14 mouse cellular contexts compared by ENCODE assay signal in genomic region chr2:74667191-74667841, GRCm38 (mm10). TPM values are rescaled to one million over a fixed set of nuclear protein-coding genes. Genes with fewer than 3 reads are reported as not detected.
DNase-seq lines count a peak whose midpoint lies in the region; ATAC-seq and TF ChIP-seq lines count a peak whose summit lies in the region.
"Had no signal": no experiment of that assay in that cellular context is flagged by ENCODE, and none has a peak within 500 bp of the region (broad histone marks: within the 10 kb centered on the region; RNA-seq: fewer than 3 reads in every experiment).

No protein-coding gene starts in this region.

- no peak overlapping the region for H3K4me2 ChIP-seq in hindbrain, embryonic 12.5 days (replicated peaks)
- H3K4me2 ChIP-seq in hindbrain, postnatal 0 days (ENCODE audit: low read depth, low read length): no peak overlapping the region
- H3K4me2 ChIP-seq in midbrain, embryonic 12.5 days (replicated peaks): no peak overlapping the region
- H3K4me2 ChIP-seq in midbrain, postnatal 0 days (ENCODE audit: low read depth, low read length, poor library complexity, severe bottlenecking): no peak overlapping the region
- H3K4me2 ChIP-seq in intestine, postnatal 0 days (replicated peaks; ENCODE audit: low read depth): no peak overlapping the region
- H3K4me2 ChIP-seq in stomach, postnatal 0 days (replicated peaks; ENCODE audit: low read depth): no peak overlapping the region; the same call in 1 of the 2 replicates

- H3K4me1 ChIP-seq in hindbrain, embryonic 12.5 days: peaks cover 10% of the 10 kb centered on the region
- H3K4me1 ChIP-seq in hindbrain, postnatal 0 days (ENCODE audit: insufficient read depth, low read length): no peaks in the 10 kb centered on the region
- peaks cover 11% of the 10 kb centered on the region for H3K4me1 ChIP-seq in midbrain, embryonic 12.5 days
- H3K4me1 ChIP-seq in midbrain, postnatal 0 days (ENCODE audit: insufficient read depth, low read length): peaks cover 3% of the 10 kb centered on the region; the same call in 1 of the 2 replicates
- H3K4me1 ChIP-seq in intestine, postnatal 0 days (replicated peaks; ENCODE audit: control insufficient read depth, insufficient read depth, low read length): 0 out of 2 replicates have a peak, but pooled peaks cover 3% of the 10 kb centered on the region
- H3K4me1 ChIP-seq in stomach, postnatal 0 days (replicated peaks; ENCODE audit: control insufficient read depth, insufficient read depth): no peaks in the 10 kb centered on the region

- no peak for TF ChIP-seq EP300 in stomach, postnatal 0 days (optimal IDR thresholded peaks at IDR 0.05)

- H3K9me3 ChIP-seq in hindbrain, embryonic 12.5 days (replicated peaks): no peaks in the 10 kb centered on the region
- H3K9me3 ChIP-seq in hindbrain, postnatal 0 days (ENCODE audit: low read length): no peaks in the 10 kb centered on the region
- no peaks in the 10 kb centered on the region for H3K9me3 ChIP-seq in midbrain, embryonic 12.5 days
- H3K9me3 ChIP-seq in midbrain, postnatal 0 days (ENCODE audit: low read length): no peaks in the 10 kb centered on the region
- no peaks in the 10 kb centered on the region for H3K9me3 ChIP-seq in intestine, postnatal 0 days (ENCODE audit: control insufficient read depth)
- no peaks in the 10 kb centered on the region for H3K9me3 ChIP-seq in stomach, postnatal 0 days (ENCODE audit: control insufficient read depth, low read length)

- H3K4me3 ChIP-seq in hindbrain, embryonic 12.5 days: 0 out of 2 replicates have a peak overlapping the region, but pooled peaks have one; percentile 27
- H3K4me3 ChIP-seq in hindbrain, postnatal 0 days (ENCODE audit: low read length): no peak overlapping the region
- H3K4me3 ChIP-seq in midbrain, embryonic 12.5 days: peak overlapping the region; percentile 39; the same call in 1 of the 2 replicates
- no peak overlapping the region for H3K4me3 ChIP-seq in midbrain, postnatal 0 days (ENCODE audit: low read depth, low read length)
- peak overlapping the region; percentile 42; the same call in 1 of the 2 replicates for H3K4me3 ChIP-seq in intestine, postnatal 0 days (ENCODE audit: low read depth, low read length)
- H3K4me3 ChIP-seq in stomach, postnatal 0 days (ENCODE audit: low read depth, low read length): peak overlapping the region; percentile 32; the same call in 1 of the 2 replicates

- no peaks in the 10 kb centered on the region for H3K36me3 ChIP-seq in hindbrain, embryonic 12.5 days
- H3K36me3 ChIP-seq in hindbrain, postnatal 0 days (ENCODE audit: insufficient read depth, low read length): no peaks in the 10 kb centered on the region
- H3K36me3 ChIP-seq in midbrain, embryonic 12.5 days: no peaks in the 10 kb centered on the region
- no peaks in the 10 kb centered on the region for H3K36me3 ChIP-seq in midbrain, postnatal 0 days (ENCODE audit: insufficient read depth, low read length)
- H3K36me3 ChIP-seq in intestine, postnatal 0 days (ENCODE audit: control insufficient read depth, insufficient read depth): no peaks in the 10 kb centered on the region
- no peaks in the 10 kb centered on the region for H3K36me3 ChIP-seq in stomach, postnatal 0 days (ENCODE audit: control insufficient read depth, insufficient read depth, low read length)

- no peak overlapping the region for H3K9ac ChIP-seq in hindbrain, embryonic 12.5 days
- no peak overlapping the region for H3K9ac ChIP-seq in hindbrain, postnatal 0 days (replicated peaks; ENCODE audit: low read length)
- H3K9ac ChIP-seq in midbrain, embryonic 12.5 days (replicated peaks): no peak overlapping the region
- no peak overlapping the region for H3K9ac ChIP-seq in midbrain, postnatal 0 days (replicated peaks; ENCODE audit: low read length, poor library complexity, severe bottlenecking)
- no peak overlapping the region for H3K9ac ChIP-seq in intestine, postnatal 0 days (ENCODE audit: low read depth, low read length)
- H3K9ac ChIP-seq in stomach, postnatal 0 days (ENCODE audit: low read length): no peak overlapping the region

- H3K27me3 ChIP-seq in hindbrain, embryonic 12.5 days: peaks cover 96% of the 10 kb centered on the region
- peaks cover 92% of the 10 kb centered on the region for H3K27me3 ChIP-seq in hindbrain, postnatal 0 days (ENCODE audit: insufficient read depth, low read length)
- peaks cover 94% of the 10 kb centered on the region for H3K27me3 ChIP-seq in midbrain, embryonic 12.5 days
- H3K27me3 ChIP-seq in midbrain, postnatal 0 days (ENCODE audit: insufficient read depth, low read length): peaks cover 89% of the 10 kb centered on the region
- peaks cover 96% of the 10 kb centered on the region for H3K27me3 ChIP-seq in intestine, postnatal 0 days (replicated peaks; ENCODE audit: control insufficient read depth, insufficient read depth, low read length)
- peaks cover 49% of the 10 kb centered on the region; the same call in 1 of the 2 replicates for H3K27me3 ChIP-seq in stomach, postnatal 0 days (ENCODE audit: control insufficient read depth, insufficient read depth, low read length)
- H3K27me3 ChIP-seq: CH12.LX had no signal

- ATAC-seq in hindbrain, embryonic 12.5 days (ENCODE audit: low FRiP score): no peak
- ATAC-seq in hindbrain, postnatal 0 days: no peak
- no peak for ATAC-seq in midbrain, embryonic 12.5 days (ENCODE audit: low FRiP score, low read depth)
- ATAC-seq in midbrain, postnatal 0 days (ENCODE audit: low FRiP score): no peak
- no peak for ATAC-seq in intestine, postnatal 0 days
- no peak for ATAC-seq in stomach, postnatal 0 days (ENCODE audit: low FRiP score, low TSS enrichment)
- ATAC-seq: activated CD4-positive, CD25-positive, alpha-beta regulatory T cell, adult 4 months had no signal

- TF ChIP-seq CTCF in hindbrain, postnatal 0 days (IDR thresholded peaks at IDR 0.05; ENCODE audit: low read depth): no peak
- TF ChIP-seq CTCF in midbrain, postnatal 0 days (IDR thresholded peaks at IDR 0.05): no peak
- no peak for TF ChIP-seq CTCF in intestine, postnatal 0 days (IDR thresholded peaks at IDR 0.05; ENCODE audit: low read depth)
- TF ChIP-seq CTCF in stomach, postnatal 0 days (IDR thresholded peaks at IDR 0.05; ENCODE audit: low read depth): no peak

- H3K27ac ChIP-seq in hindbrain, embryonic 12.5 days: no peak overlapping the region
- H3K27ac ChIP-seq in hindbrain, postnatal 0 days: no peak overlapping the region
- H3K27ac ChIP-seq in midbrain, embryonic 12.5 days (replicated peaks): no peak overlapping the region
- H3K27ac ChIP-seq in midbrain, postnatal 0 days (ENCODE audit: low read depth, low read length): no peak overlapping the region
- no peak overlapping the region for H3K27ac ChIP-seq in intestine, postnatal 0 days (ENCODE audit: low read depth, low read length)
- H3K27ac ChIP-seq in stomach, postnatal 0 days (replicated peaks): no peak overlapping the region

- DNase-seq in hindbrain, postnatal 0 days (ENCODE audit: low spot score): no peak
- no peak for DNase-seq in midbrain, postnatal 0 days (ENCODE audit: low spot score)
- no peak for DNase-seq in stomach, postnatal 0 days (ENCODE audit: low spot score)
- no peak for DNase-seq in cerebellum, adult 9-10 months
- no peak for DNase-seq in layer of hippocampus, postnatal 25 days (ENCODE audit: extremely low spot score in 1 of 2, low spot score in 1 of 2)

- WGBS in hindbrain, embryonic 12.5 days: 1% methylated on average over 36 of the region's 36 CpGs
- 2% methylated on average over 36 of the region's 36 CpGs for WGBS in hindbrain, postnatal 0 days
- under 1% methylated on average over 35 of the region's 36 CpGs for WGBS in midbrain, embryonic 12.5 days
- WGBS in midbrain, postnatal 0 days: 2% methylated on average over 35 of the region's 36 CpGs
- WGBS in intestine, postnatal 0 days: 4% methylated on average over 36 of the region's 36 CpGs
- 2% methylated on average over 36 of the region's 36 CpGs for WGBS in stomach, postnatal 0 days

RNA-seq across cellular contexts. Expression of gene Hoxd13, which starts 0.8 kb away (rescaled TPM):
- polyA plus RNA-seq in hindbrain, embryonic 12.5 days (2016; fragmentation: Nextera tagmentation; extraction: Ambion mirVana): not detected in 2 replicates
- total RNA-seq in hindbrain, postnatal 0 days (2014; rRNA removed): 0.21 TPM in 1 of 2 replicates, not detected in the other
- 0.09 TPM in 1 of 2 replicates, not detected in the other for polyA plus RNA-seq in hindbrain, postnatal 0 days (2015; fragmentation: Nextera tagmentation; extraction: Ambion mirVana)
- polyA plus RNA-seq in midbrain, embryonic 12.5 days (2016; fragmentation: Nextera tagmentation; extraction: Ambion mirVana): 0.21 TPM in 1 of 2 replicates, not detected in the other
- total RNA-seq in midbrain, postnatal 0 days (2014; rRNA removed): 0.19 TPM in 1 of 2 replicates, not detected in the other
- polyA plus RNA-seq in midbrain, postnatal 0 days (2015; fragmentation: Nextera tagmentation; extraction: Ambion mirVana): not detected in 2 replicates
- polyA plus RNA-seq in intestine, postnatal 0 days (2015; fragmentation: Nextera tagmentation; extraction: Ambion mirVana): not detected in 2 replicates
- polyA plus RNA-seq in stomach, postnatal 0 days (2015; fragmentation: Nextera tagmentation; extraction: Ambion mirVana): not detected in 2 replicates
- total RNA-seq in layer of hippocampus, postnatal 25 days (2021): not detected
- total RNA-seq: CH12.LX; hematopoietic stem cell, adult 5-6 weeks; layer of hippocampus, postnatal 10 days had no signal
- polyA plus RNA-seq: activated CD4-positive, CD25-positive, alpha-beta regulatory T cell, adult 4 months; frontal cortex, adult 2 months; small intestine, adult 2 months had no signal

RNA-seq across cellular contexts. Expression of gene Hoxd12, which starts 7.5 kb away (rescaled TPM):
- not detected in 2 replicates for polyA plus RNA-seq in hindbrain, embryonic 12.5 days (2016; fragmentation: Nextera tagmentation; extraction: Ambion mirVana)
- not detected in 2 replicates for total RNA-seq in hindbrain, postnatal 0 days (2014; rRNA removed)
- polyA plus RNA-seq in hindbrain, postnatal 0 days (2015; fragmentation: Nextera tagmentation; extraction: Ambion mirVana): not detected in 2 replicates
- not detected in 2 replicates for polyA plus RNA-seq in midbrain, embryonic 12.5 days (2016; fragmentation: Nextera tagmentation; extraction: Ambion mirVana)
- not detected in 2 replicates for total RNA-seq in midbrain, postnatal 0 days (2014; rRNA removed)
- not detected in 2 replicates for polyA plus RNA-seq in midbrain, postnatal 0 days (2015; fragmentation: Nextera tagmentation; extraction: Ambion mirVana)
- polyA plus RNA-seq in intestine, postnatal 0 days (2015; fragmentation: Nextera tagmentation; extraction: Ambion mirVana): 0.12 TPM in 1 of 2 replicates, not detected in the other
- not detected in 2 replicates for polyA plus RNA-seq in stomach, postnatal 0 days (2015; fragmentation: Nextera tagmentation; extraction: Ambion mirVana)
- not detected for total RNA-seq in layer of hippocampus, postnatal 25 days (2021)
- total RNA-seq: CH12.LX; hematopoietic stem cell, adult 5-6 weeks; layer of hippocampus, postnatal 10 days had no signal
- polyA plus RNA-seq: activated CD4-positive, CD25-positive, alpha-beta regulatory T cell, adult 4 months; frontal cortex, adult 2 months; small intestine, adult 2 months had no signal

RNA-seq across cellular contexts. Expression of gene Evx2, which starts 8.0 kb away (rescaled TPM):
- polyA plus RNA-seq in hindbrain, embryonic 12.5 days (2016; fragmentation: Nextera tagmentation; extraction: Ambion mirVana): 2.7 and 3.2 TPM in 2 replicates
- 4.3 and 9.6 TPM in 2 replicates for total RNA-seq in hindbrain, postnatal 0 days (2014; rRNA removed)
- 0.39 and 0.55 TPM in 2 replicates for polyA plus RNA-seq in hindbrain, postnatal 0 days (2015; fragmentation: Nextera tagmentation; extraction: Ambion mirVana)
- polyA plus RNA-seq in midbrain, embryonic 12.5 days (2016; fragmentation: Nextera tagmentation; extraction: Ambion mirVana): 1.2 and 1.4 TPM in 2 replicates
- 4.2 and 6.4 TPM in 2 replicates for total RNA-seq in midbrain, postnatal 0 days (2014; rRNA removed)
- 0.33 and 0.42 TPM in 2 replicates for polyA plus RNA-seq in midbrain, postnatal 0 days (2015; fragmentation: Nextera tagmentation; extraction: Ambion mirVana)
- not detected in 2 replicates for polyA plus RNA-seq in intestine, postnatal 0 days (2015; fragmentation: Nextera tagmentation; extraction: Ambion mirVana)
- polyA plus RNA-seq in stomach, postnatal 0 days (2015; fragmentation: Nextera tagmentation; extraction: Ambion mirVana): not detected in 2 replicates
- not detected for total RNA-seq in layer of hippocampus, postnatal 25 days (2021)
- total RNA-seq: CH12.LX; hematopoietic stem cell, adult 5-6 weeks; layer of hippocampus, postnatal 10 days had no signal
- polyA plus RNA-seq: activated CD4-positive, CD25-positive, alpha-beta regulatory T cell, adult 4 months; frontal cortex, adult 2 months; small intestine, adult 2 months had no signal

RNA-seq across cellular contexts. Expression of gene Hoxd11, which starts 12.0 kb away (rescaled TPM):
- polyA plus RNA-seq in hindbrain, embryonic 12.5 days (2016; fragmentation: Nextera tagmentation; extraction: Ambion mirVana): not detected in 2 replicates
- not detected in 2 replicates for total RNA-seq in hindbrain, postnatal 0 days (2014; rRNA removed)
- not detected in 2 replicates for polyA plus RNA-seq in hindbrain, postnatal 0 days (2015; fragmentation: Nextera tagmentation; extraction: Ambion mirVana)
- not detected in 2 replicates for polyA plus RNA-seq in midbrain, embryonic 12.5 days (2016; fragmentation: Nextera tagmentation; extraction: Ambion mirVana)
- not detected in 2 replicates for total RNA-seq in midbrain, postnatal 0 days (2014; rRNA removed)
- polyA plus RNA-seq in midbrain, postnatal 0 days (2015; fragmentation: Nextera tagmentation; extraction: Ambion mirVana): not detected in 2 replicates
- polyA plus RNA-seq in intestine, postnatal 0 days (2015; fragmentation: Nextera tagmentation; extraction: Ambion mirVana): 0.64 TPM in 1 of 2 replicates, not detected in the other
- not detected in 2 replicates for polyA plus RNA-seq in stomach, postnatal 0 days (2015; fragmentation: Nextera tagmentation; extraction: Ambion mirVana)
- total RNA-seq in layer of hippocampus, postnatal 25 days (2021): not detected
- total RNA-seq: CH12.LX; hematopoietic stem cell, adult 5-6 weeks; layer of hippocampus, postnatal 10 days had no signal
- polyA plus RNA-seq: activated CD4-positive, CD25-positive, alpha-beta regulatory T cell, adult 4 months; frontal cortex, adult 2 months; small intestine, adult 2 months had no signal

RNA-seq across cellular contexts. Expression of gene Hoxd10, which starts 24.4 kb away (rescaled TPM):
- polyA plus RNA-seq in hindbrain, embryonic 12.5 days (2016; fragmentation: Nextera tagmentation; extraction: Ambion mirVana): not detected in 2 replicates
- total RNA-seq in hindbrain, postnatal 0 days (2014; rRNA removed): not detected in 2 replicates
- polyA plus RNA-seq in hindbrain, postnatal 0 days (2015; fragmentation: Nextera tagmentation; extraction: Ambion mirVana): not detected in 2 replicates
- polyA plus RNA-seq in midbrain, embryonic 12.5 days (2016; fragmentation: Nextera tagmentation; extraction: Ambion mirVana): not detected in 2 replicates
- total RNA-seq in midbrain, postnatal 0 days (2014; rRNA removed): 0.22 TPM in 1 of 2 replicates, not detected in the other
- polyA plus RNA-seq in midbrain, postnatal 0 days (2015; fragmentation: Nextera tagmentation; extraction: Ambion mirVana): not detected in 2 replicates
- 0.10 and 1.6 TPM in 2 replicates for polyA plus RNA-seq in intestine, postnatal 0 days (2015; fragmentation: Nextera tagmentation; extraction: Ambion mirVana)
- 0.10 TPM in 1 of 2 replicates, not detected in the other for polyA plus RNA-seq in stomach, postnatal 0 days (2015; fragmentation: Nextera tagmentation; extraction: Ambion mirVana)
- total RNA-seq in layer of hippocampus, postnatal 25 days (2021): not detected
- total RNA-seq: CH12.LX; hematopoietic stem cell, adult 5-6 weeks; layer of hippocampus, postnatal 10 days had no signal
- polyA plus RNA-seq: activated CD4-positive, CD25-positive, alpha-beta regulatory T cell, adult 4 months; frontal cortex, adult 2 months; small intestine, adult 2 months had no signal

Comparison
In these comparisons a context has a peak if more than half of its experiments do, and no peak if none do; other contexts are left out.
1. H3K4me3 ChIP-seq: peak in hindbrain, embryonic 12.5 days (single experiment), midbrain, embryonic 12.5 days (single experiment), intestine, postnatal 0 days (single experiment) and stomach, postnatal 0 days (single experiment); none in hindbrain, postnatal 0 days (single experiment) and midbrain, postnatal 0 days (single experiment).